ENCODE assay signal across 18 mouse cellular contexts in the genomic region with DNA sequence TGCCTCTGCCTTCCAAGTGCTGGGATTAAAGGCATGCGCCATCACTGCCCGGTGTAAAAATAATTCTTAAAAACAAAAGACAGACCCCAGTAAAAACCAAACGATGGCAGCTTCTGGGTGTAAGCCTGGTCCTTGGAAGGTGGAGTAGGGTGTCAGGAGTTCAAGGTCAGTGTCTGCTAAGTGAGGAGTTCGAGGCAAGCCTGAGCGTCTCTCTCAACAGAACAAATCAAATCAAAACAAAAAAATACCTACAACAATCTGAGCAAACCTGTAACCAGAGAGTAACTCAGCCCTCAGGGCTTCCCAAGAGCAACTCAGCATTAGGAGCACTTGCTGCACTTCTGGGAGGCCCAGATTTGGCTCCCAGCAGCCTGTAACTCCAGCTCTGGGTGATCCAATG.
"Had no signal": no experiment of that assay in that cellular context is flagged by ENCODE, and none has a peak within 500 bp of the region (broad histone marks: within the 10 kb centered on the region; RNA-seq: fewer than 3 reads in every experiment).

No protein-coding gene starts in this region.

- H3K4me3 ChIP-seq: midbrain, embryonic 10.5 days; midbrain, embryonic 12.5 days; myocyte; neural tube, embryonic 13.5 days; neural tube, embryonic 15.5 days had no signal

- H3K36me3 ChIP-seq: midbrain, embryonic 10.5 days; midbrain, embryonic 12.5 days; neural tube, embryonic 13.5 days; neural tube, embryonic 15.5 days had no signal

- H3K4me1 ChIP-seq: midbrain, embryonic 10.5 days; midbrain, embryonic 12.5 days; neural tube, embryonic 13.5 days; neural tube, embryonic 15.5 days had no signal

- H3K27ac ChIP-seq: midbrain, embryonic 10.5 days; midbrain, embryonic 12.5 days; neural tube, embryonic 13.5 days; neural tube, embryonic 15.5 days had no signal

- DNase-seq: lung, adult 18-20 months; lung, embryonic 14.5 days; lung, postnatal 10 days; lung, postnatal 4 days; midbrain, embryonic 14.5 days; retina, postnatal 1 day; right cerebral cortex, adult 18-20 months; right cerebral cortex, postnatal 25 days; right cerebral cortex, postnatal 4 days; spleen, adult 18-20 months; thymus, adult 2 months; thymus, postnatal 25 days; thymus, postnatal 4 days had no signal

- H3K9ac ChIP-seq: lung, embryonic 14.5 days; midbrain, embryonic 12.5 days; neural tube, embryonic 13.5 days; neural tube, embryonic 15.5 days had no signal

- H3K9me3 ChIP-seq: midbrain, embryonic 10.5 days; midbrain, embryonic 12.5 days; neural tube, embryonic 13.5 days; neural tube, embryonic 15.5 days had no signal

- H3K27me3 ChIP-seq: midbrain, embryonic 12.5 days; neural tube, embryonic 13.5 days; neural tube, embryonic 15.5 days had no signal
